Mouse (Mus musculus) olfactory bulb, adult 2 months (tissue): ENCODE results near the gene Ceacam16.

Experiments used
- CTCF ChIP-seq: fragments of 200-500 bp; IDR thresholded peaks from 2 replicates; pipeline ENCODE4 v1.5.1; 2012; ENCODE audit warnings: low read depth, mild to moderate bottlenecking, low read length, moderate library complexity; ENCODE audit not compliant: insufficient read depth
- POLR2A ChIP-seq: fragments of 200-500 bp; IDR thresholded peaks from 2 replicates; pipeline ENCODE4 v1.6.1; 2012; ENCODE audit warnings: mild to moderate bottlenecking, low read depth, low read length, moderate library complexity; ENCODE audit not compliant: insufficient read depth

DNA sequence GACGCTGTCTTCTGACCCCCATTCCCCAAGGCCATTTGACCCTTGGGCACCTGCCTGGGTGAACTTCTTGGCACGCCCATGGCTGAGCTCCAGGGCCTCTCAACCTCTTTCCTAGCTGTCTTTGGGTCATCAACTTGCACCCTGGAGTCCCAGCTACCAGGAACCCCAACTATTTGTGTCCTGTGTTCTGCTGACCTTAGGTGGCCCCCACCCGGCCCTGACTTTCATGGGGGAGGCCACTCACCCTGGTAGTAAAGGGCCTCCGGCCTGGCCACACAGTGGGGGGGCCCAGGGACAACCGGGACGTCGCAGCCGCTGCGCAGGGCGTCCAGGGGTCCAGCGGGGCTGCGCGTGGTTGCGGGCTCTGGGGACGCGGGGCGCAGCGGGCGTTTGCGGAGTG lies 38.9 kb downstream of the Ceacam16 start:
- TF ChIP-seq POLR2A (no peak), CTCF (no peak)
